Mouse (Mus musculus) erythroblast, embryonic 14.5 days (primary cell): ENCODE results near the gene Gas1.

ENCODE experiments used
- GATA1 ChIP-seq: IDR thresholded peaks from 2 replicates; pipeline ENCODE4 v1.6.1; 2012; ENCODE audit warnings: low read length, inconsistent platforms, mixed read lengths
- TAL1 ChIP-seq: IDR thresholded peaks from 3 replicates; pipeline ENCODE4 v1.6.1; 2012; ENCODE audit warnings: low read length, inconsistent platforms, mixed read lengths

DNA sequence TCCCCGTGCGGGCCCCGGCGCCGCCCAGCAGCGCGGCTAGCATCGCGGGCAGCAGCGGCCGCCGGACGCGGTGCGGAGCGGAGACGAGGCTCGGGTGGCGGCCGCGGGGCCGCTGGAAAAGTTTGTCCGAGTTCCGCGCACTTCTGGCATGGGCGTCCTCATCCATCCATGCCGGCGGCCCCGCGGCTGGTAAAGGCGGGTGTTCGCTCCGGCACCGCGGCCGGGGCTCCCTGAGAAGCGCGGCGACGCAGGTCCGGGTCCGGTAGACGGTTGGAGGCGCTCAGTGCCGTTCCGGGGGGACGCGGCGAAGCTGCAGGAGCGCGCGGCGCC lies 424 bp downstream of the Gas1 start:
- TF ChIP-seq TAL1, result no peak
- no peak for TF ChIP-seq GATA1
